Mouse (Mus musculus) heart, embryonic 13.5 days (tissue): ENCODE measurements around the gene Ltbp2. TPM values are rescaled to one million over a fixed set of nuclear protein-coding genes. Genes with fewer than 3 reads are reported as not detected.

ENCODE experiments used
- ATAC-seq: fragments of 200-750 bp; cut with Nextera tagmentation; 2 replicates; pipeline ENCODE4 v1.8.0; 2017; ENCODE audit warnings: moderate TSS enrichment; ENCODE audit not compliant: insufficient number of reproducible peaks, low FRiP score, low TSS enrichment; ENCODE audit errors: extremely low read depth
- H3K27ac ChIP-seq: fragments of 300-500 bp; sonication (generic); replicated peaks from 2 replicates; pipeline ENCODE4 v1.5.1; 2015; ENCODE audit warnings: moderate library complexity, mild to moderate bottlenecking, inconsistent platforms
- H3K27me3 ChIP-seq: fragments of 300-500 bp; sonication (generic); replicated peaks from 2 replicates; pipeline ENCODE4 v1.6.1; 2015; ENCODE audit warnings: mild to moderate bottlenecking, inconsistent platforms
- H3K36me3 ChIP-seq: fragments of 300-500 bp; sonication (generic); 2 replicates; pipeline ENCODE4 v1.6.1; 2015; ENCODE audit warnings: mild to moderate bottlenecking, inconsistent platforms
- H3K4me1 ChIP-seq: fragments of 300-500 bp; sonication (generic); 2 replicates; pipeline ENCODE4 v1.6.1; 2015; ENCODE audit warnings: inconsistent platforms
- H3K4me2 ChIP-seq: fragments of 300-500 bp; sonication (generic); 2 replicates; pipeline ENCODE4 v1.6.1; 2015; ENCODE audit warnings: inconsistent platforms, mild to moderate bottlenecking, moderate library complexity
- H3K4me3 ChIP-seq: fragments of 300-500 bp; sonication (generic); 2 replicates; pipeline ENCODE4 v1.5.1; 2015; ENCODE audit warnings: moderate library complexity, mild to moderate bottlenecking, inconsistent platforms
- H3K9ac ChIP-seq: fragments of 300-500 bp; sonication (generic); 2 replicates; pipeline ENCODE4 v1.6.1; 2015; ENCODE audit warnings: inconsistent platforms, mild to moderate bottlenecking, moderate library complexity
- H3K9me3 ChIP-seq: fragments of 300-500 bp; sonication (generic); 2 replicates; pipeline ENCODE4 v1.6.1; 2016; ENCODE audit warnings: inconsistent platforms
- WGBS: fragments of 180-500 bp; shearing (Covaris S2); methylation state at CpG from one replicate; pipeline ENCODE4 v1.1.7; 2015; ENCODE audit warnings: mixed read lengths; 5-methylcytosine and 5-hydroxymethylcytosine counted together
- polyA plus RNA-seq: library from polyadenylated mRNA; unstranded; fragments of >200 nt; fragmentation: Nextera tagmentation; extraction: Ambion mirVana; gene quantifications from 2 replicates; pipeline ENCODE4 v1.2.1, GENCODE M21; 2015

The Ltbp2 gene
- 1.8 TPM in 2 replicates for polyA plus RNA-seq

DNA sequence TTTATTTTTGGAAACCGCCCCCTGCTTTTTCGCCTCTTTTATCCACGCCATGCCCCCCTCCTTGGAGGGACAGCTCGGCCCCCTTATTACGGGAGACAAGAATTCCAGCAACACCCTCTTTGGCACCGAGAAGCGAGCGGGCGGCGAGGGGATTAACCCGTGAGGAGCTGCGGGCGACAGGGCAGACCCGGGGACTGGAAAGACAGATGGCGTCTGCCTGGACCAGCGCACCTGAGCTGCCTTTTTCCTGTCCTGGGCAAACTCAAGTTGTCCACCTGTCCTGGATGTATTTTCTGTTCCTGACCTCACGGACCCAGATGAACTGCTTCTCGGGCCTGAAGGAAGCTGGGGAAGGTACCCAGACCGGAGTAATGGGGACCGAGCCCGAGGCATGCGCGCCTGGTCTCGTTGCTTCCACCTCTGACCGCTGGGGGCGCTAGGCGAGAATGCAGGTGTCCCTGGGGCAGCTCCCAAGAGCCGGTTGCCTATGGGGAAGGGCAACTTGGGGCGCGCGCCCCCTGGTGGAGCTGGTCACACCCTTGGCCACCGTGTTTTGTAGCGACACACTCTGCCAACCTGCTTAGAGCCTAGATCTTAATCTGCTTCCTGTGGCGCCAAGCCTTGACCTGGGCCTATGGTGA is at the start of gene Ltbp2:
Ltbp2 (minus strand) TSS at position 52 of the 641 bp plus-strand sequence.
- Histone ChIP-seq H3K27ac (no peak within 1 kb of the TSS), H3K4me2 (peak within 1 kb of the TSS; percentile 81), H3K9me3 (no peaks in the 10 kb centered on the region), H3K4me1 (peaks cover 19% of the 10 kb centered on the region), H3K4me3 (peak within 1 kb of the TSS; percentile 56), H3K27me3 (peaks cover 84% of the 10 kb centered on the region), H3K36me3 (no peaks in the 10 kb centered on the region), H3K9ac (peak within 1 kb of the TSS; percentile 65)
- peak; percentile 49; the same call in 1 of the 2 replicates for ATAC-seq
- 2% methylated on average over 34 of the region's 34 CpGs for WGBS

DNA sequence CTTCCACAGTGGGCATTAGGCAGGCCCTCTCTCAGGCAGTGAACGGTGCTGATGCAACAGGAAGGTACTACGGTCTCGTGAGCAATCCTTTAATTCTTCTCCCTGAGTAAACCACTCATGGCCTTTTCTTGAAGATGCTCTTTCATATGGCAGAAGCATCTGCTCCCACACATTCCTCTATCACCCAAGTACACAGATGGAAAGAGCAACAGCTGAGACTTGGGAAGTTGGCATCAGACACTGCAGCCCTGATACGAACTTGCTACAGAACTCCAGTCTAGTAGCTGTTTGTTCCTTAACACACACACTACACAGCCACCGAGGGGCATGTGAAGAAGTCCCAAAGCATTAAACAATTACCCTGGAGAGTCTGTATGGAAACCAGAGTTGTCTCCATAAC is 48.0 kb upstream of the Ltbp2 start:
- Histone ChIP-seq H3K4me3 (no peak overlapping the region), H3K27ac (no peak overlapping the region), H3K36me3 (peaks cover 94% of the 10 kb centered on the region), H3K4me1 (peaks cover 6% of the 10 kb centered on the region; the same call in 1 of the 2 replicates), H3K9ac (no peak overlapping the region), H3K27me3 (no peaks in the 10 kb centered on the region), H3K4me2 (no peak overlapping the region), H3K9me3 (no peaks in the 10 kb centered on the region)
- ATAC-seq, result no peak
- WGBS, result 89% methylated on average over 5 of the region's 5 CpGs

DNA sequence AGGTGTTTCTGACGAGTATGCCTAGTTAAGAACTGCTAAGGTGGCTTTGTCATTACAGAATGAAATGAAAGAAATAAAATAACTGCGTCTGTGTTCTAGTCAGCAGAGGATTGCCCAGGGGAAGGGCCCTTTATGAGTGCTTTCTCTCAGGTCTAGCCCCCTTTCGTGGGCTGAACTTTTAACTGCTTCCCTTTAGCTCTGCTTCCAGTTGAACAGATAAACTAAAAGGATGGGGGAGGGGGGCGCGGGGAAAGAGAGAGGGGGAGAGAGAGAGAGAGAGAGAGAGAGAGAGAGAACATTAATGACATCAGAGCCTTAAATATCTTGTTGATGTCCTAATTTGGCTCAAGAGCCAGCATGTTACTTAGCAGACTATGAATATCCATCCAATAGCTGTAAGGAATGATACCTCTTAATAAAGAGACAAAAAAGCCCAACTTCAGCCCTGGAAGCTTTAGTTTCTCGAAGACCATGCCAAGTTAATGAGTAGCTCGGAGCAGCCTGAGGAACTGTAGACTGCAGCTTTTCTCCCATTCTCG is 45.6 kb upstream of the Ltbp2 start:
- H3K27ac ChIP-seq, result peak overlapping the region; percentile 65
- WGBS, result 63% methylated on average over 8 of the region's 8 CpGs
- H3K9me3 ChIP-seq, result no peaks in the 10 kb centered on the region
- H3K4me3 ChIP-seq, result peak overlapping the region; percentile 22
- H3K4me2 ChIP-seq, result peak overlapping the region; percentile 47
- H3K36me3 ChIP-seq, result peaks cover 90% of the 10 kb centered on the region
- no peaks in the 10 kb centered on the region for H3K27me3 ChIP-seq
- H3K4me1 ChIP-seq, result peaks cover 6% of the 10 kb centered on the region; the same call in 1 of the 2 replicates
- peak overlapping the region; percentile 51 for H3K9ac ChIP-seq
- no peak for ATAC-seq

DNA sequence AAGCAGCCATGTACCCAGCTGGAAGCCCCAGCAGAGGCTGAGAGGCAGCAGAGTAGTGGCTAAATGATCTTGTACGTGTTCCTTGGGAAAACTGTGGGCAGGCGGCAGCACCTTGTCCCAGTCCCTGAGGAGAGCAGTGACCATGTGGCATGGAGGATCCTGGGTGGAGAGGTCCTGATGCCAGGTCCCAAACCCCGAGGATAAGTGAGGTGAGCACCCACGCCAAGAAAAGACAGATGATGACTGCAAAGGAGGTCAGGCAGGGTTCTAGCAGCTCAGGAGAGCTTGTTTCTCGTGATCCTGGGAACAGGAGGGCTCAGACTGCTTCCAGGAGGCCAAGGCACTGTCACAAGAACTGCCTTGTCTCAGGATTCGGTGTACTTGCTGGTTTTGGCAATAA is 42.5 kb upstream of the Ltbp2 start:
- Histone ChIP-seq H3K27ac (no peak overlapping the region), H3K4me2 (no peak overlapping the region), H3K27me3 (no peaks in the 10 kb centered on the region), H3K36me3 (peaks cover 65% of the 10 kb centered on the region), H3K9me3 (no peaks in the 10 kb centered on the region), H3K4me3 (no peak overlapping the region), H3K9ac (no peak overlapping the region), H3K4me1 (peaks cover 12% of the 10 kb centered on the region; the same call in 1 of the 2 replicates)
- 85% methylated on average over 6 of the region's 6 CpGs for WGBS
- ATAC-seq, result no peak

DNA sequence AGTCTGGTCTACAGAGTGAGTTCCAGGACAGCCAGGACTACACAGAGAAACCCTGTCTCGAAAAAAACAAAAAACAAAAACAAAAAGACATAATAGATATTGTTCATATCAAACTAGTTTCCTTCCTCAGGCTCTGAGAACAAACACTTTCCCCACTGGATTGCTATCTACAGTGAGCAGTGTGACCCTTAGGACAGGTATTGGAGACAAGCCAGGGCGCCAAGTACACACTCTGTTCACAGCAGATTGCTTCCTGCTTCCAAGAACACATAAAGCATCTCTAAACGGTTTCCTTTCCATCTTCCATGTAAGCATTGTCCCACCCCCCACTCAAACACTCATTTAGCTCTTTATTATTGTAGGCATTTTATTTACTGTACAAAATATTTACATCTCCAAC is 41.5 kb upstream of the Ltbp2 start:
- no peak for ATAC-seq
- H3K4me2 ChIP-seq, result no peak overlapping the region
- no peaks in the 10 kb centered on the region for H3K27me3 ChIP-seq
- H3K9me3 ChIP-seq, result no peaks in the 10 kb centered on the region
- H3K36me3 ChIP-seq, result peaks cover 56% of the 10 kb centered on the region
- H3K4me1 ChIP-seq, result peaks cover 12% of the 10 kb centered on the region; the same call in 1 of the 2 replicates
- H3K9ac ChIP-seq, result no peak overlapping the region; the same call in 1 of the 2 replicates
- H3K4me3 ChIP-seq, result no peak overlapping the region
- WGBS, result 55% methylated on average over 3 of the region's 3 CpGs
- no peak overlapping the region for H3K27ac ChIP-seq

DNA sequence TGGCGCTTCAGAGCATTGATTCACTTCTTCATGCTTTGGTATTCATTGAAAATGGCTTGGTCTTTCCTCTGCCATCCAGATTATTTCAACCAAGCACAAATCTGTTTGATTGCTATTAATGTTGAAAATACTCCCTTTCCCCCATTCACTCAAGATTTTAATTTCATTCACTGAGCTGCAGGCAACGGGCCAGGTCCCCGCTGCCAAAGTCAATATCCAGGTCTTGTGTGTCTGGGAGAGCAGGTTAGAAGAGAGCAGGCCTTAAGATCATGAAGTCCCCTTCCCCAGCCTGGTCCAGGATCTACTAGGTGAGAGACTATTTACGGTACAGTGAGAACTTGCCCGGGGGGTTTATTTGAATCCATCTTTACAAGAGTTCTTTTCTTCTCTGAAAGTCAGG is 38.6 kb upstream of the Ltbp2 start:
- WGBS, result 90% methylated on average over 5 of the region's 5 CpGs
- H3K9ac ChIP-seq, result no peak overlapping the region
- no peak for ATAC-seq
- no peaks in the 10 kb centered on the region for H3K27me3 ChIP-seq
- H3K27ac ChIP-seq, result no peak overlapping the region
- H3K9me3 ChIP-seq, result no peaks in the 10 kb centered on the region
- H3K36me3 ChIP-seq, result peaks cover 29% of the 10 kb centered on the region
- no peak overlapping the region for H3K4me3 ChIP-seq
- no peak overlapping the region for H3K4me2 ChIP-seq
- H3K4me1 ChIP-seq, result peaks cover 10% of the 10 kb centered on the region; the same call in 1 of the 2 replicates

DNA sequence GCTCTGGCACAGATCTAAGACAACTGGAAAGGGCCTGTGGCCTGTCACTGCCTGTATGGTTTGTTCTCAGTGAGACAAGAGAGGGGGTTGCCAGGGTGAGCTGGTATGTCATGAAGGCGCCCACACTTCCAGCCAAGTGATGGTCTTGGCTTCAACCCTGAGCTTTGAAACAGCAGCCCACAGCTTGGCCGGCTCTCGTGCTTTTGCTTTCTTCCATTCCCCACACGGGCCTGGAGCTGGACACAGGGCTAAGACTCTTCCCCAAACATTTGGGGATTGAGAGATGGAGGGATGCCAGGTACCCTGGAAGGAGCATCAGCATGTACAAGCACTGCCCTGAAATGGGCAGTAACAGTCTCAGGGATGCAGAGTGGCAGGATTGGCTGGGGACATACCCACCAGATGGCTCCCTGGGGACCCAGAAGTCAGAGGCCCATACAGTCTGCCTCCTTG is 36.3 kb upstream of the Ltbp2 start:
- Histone ChIP-seq H3K4me2 (no peak overlapping the region), H3K4me3 (no peak overlapping the region), H3K36me3 (peaks cover 12% of the 10 kb centered on the region), H3K4me1 (peaks cover 18% of the 10 kb centered on the region), H3K9ac (no peak overlapping the region), H3K27me3 (no peaks in the 10 kb centered on the region), H3K9me3 (no peaks in the 10 kb centered on the region), H3K27ac (no peak overlapping the region)
- 79% methylated on average over 4 of the region's 4 CpGs for WGBS
- ATAC-seq, result no peak

DNA sequence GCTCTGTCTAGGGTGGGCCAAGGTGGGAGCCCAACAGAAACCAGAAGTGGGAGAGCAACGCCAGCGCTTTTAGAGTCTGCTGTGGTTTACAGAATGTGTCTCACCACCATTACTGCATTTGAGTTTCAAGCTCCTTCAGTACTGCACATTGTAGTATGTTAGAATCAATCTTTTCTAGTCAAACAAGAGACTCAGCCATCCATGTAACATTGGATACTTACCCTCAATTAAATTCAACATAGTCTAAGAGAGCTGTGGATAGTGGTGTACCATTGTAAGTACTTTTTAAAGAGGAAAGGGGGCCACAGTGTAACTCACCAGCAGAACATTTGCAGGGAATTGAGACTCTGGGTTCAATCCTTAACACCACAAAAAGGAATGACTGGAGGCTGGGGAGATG is 35.3 kb upstream of the Ltbp2 start:
- Histone ChIP-seq H3K9ac (no peak overlapping the region), H3K4me3 (no peak overlapping the region), H3K36me3 (0 out of 2 replicates have a peak, but pooled peaks cover 4% of the 10 kb centered on the region), H3K27me3 (no peaks in the 10 kb centered on the region), H3K9me3 (no peaks in the 10 kb centered on the region), H3K4me1 (peaks cover 28% of the 10 kb centered on the region), H3K27ac (no peak overlapping the region), H3K4me2 (no peak overlapping the region)
- no peak for ATAC-seq
- 72% methylated on average over 2 of the region's 2 CpGs for WGBS

DNA sequence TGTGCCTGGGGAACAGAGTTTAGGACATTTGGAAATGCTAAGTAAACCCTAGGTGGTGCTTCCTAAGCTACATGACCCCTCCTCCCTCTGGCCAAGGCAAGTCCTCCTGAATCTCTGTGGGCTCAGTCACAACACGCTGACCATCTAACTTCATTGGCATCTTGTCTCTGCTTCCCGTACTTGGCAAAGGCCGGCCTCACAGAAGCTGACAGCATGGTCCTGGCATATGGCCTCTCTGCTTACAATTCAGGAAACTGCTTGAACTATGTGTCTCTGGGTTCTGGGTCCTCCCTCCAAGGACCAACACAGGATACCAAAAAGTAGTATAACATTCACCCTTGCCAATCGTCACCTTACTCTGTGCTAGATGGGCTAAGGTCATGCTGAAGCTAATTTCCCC is 33.7 kb upstream of the Ltbp2 start:
- Histone ChIP-seq H3K4me1 (peaks cover 25% of the 10 kb centered on the region), H3K4me2 (no peak overlapping the region), H3K27ac (no peak overlapping the region), H3K9ac (no peak overlapping the region), H3K27me3 (no peaks in the 10 kb centered on the region), H3K4me3 (no peak overlapping the region), H3K9me3 (no peaks in the 10 kb centered on the region), H3K36me3 (no peaks in the 10 kb centered on the region)
- no peak for ATAC-seq
- 88% methylated on average over 4 of the region's 4 CpGs for WGBS

DNA sequence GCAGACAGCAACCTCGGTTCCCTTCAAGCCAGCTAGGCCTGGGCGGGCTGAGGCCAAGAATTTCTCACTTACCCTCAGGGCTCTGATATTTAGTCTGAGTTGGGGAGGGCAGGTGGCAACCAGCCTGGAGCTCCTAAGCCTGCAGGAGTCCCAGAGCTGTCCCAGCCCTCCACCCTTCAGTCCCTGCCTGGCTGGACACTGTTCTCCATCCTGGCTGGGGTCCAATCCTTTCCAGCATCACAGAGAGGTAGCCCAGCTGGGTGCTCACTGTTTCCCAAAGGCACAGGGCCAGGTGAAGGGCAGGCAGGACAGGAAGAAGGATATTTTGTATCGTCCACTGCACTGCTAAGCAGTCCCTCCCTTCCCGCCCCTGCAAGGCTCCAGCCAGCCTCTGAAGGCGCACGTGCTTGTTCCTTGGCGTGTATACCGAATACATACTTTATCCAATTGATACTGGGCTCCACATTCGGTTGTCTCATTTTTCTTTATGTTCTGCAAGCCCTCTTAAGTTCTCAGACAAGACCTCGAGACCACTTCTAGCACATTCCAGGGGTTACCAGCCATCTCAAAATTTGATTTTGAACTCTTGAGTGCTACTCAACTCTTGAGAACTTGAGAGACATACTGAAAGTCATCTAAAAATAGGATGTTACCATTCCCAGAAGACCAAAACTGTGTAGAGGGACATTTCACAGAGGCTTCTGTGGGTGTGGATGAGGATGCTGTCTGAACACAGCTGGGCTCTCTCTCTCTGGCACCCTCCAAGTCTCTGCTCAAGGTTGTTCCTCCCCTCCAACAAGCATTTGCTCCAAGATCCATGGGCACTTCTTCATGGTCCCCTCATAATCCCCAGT is 31.5 kb upstream of the Ltbp2 start:
- H3K4me3 ChIP-seq, result no peak overlapping the region
- 43% methylated on average over 10 of the region's 10 CpGs for WGBS
- peak overlapping the region; percentile 61 for H3K27ac ChIP-seq
- H3K9me3 ChIP-seq, result no peaks in the 10 kb centered on the region
- no peak overlapping the region for H3K9ac ChIP-seq
- ATAC-seq, result peak; percentile 37
- no peak overlapping the region for H3K4me2 ChIP-seq
- H3K27me3 ChIP-seq, result no peaks in the 10 kb centered on the region
- peaks cover 23% of the 10 kb centered on the region for H3K4me1 ChIP-seq
- H3K36me3 ChIP-seq, result no peaks in the 10 kb centered on the region

DNA sequence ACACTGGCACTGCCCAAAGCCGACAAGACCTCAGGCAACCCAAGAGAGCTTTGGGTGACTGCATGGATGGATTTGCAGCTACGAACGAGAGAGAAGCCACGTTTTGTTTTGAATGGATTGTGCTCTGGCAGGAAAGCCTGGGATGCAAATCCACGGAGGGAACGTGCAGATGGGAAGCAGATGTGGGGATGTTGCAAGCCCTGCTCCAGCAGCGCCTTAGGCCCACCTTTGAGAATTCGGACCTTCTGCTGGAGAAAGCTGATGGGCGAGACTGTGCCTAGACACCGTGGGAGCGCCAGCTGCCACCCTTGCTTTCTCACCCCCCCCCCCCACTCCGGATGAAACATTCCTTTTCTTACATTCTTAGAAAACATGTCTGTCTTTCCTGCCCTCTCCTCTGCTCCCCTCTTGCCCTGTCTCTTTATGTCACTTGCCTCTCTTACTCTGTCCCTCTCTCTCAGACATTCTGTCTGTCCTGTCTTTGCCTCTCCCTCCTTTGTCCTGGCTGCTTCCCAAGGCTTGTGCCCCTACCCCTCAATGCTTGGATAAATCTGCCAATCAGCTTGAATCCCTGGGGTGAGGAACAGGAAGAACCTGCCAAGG is 30.8 kb upstream of the Ltbp2 start:
- WGBS, result 70% methylated on average over 12 of the region's 12 CpGs
- Histone ChIP-seq H3K4me1 (peaks cover 18% of the 10 kb centered on the region), H3K27ac (peak overlapping the region; percentile 61), H3K9ac (no peak overlapping the region), H3K27me3 (no peaks in the 10 kb centered on the region), H3K9me3 (no peaks in the 10 kb centered on the region), H3K4me2 (no peak overlapping the region), H3K4me3 (no peak overlapping the region), H3K36me3 (no peaks in the 10 kb centered on the region)
- ATAC-seq, result no peak
